Mouse (Mus musculus) heart, adult 2 months (tissue): ENCODE data around the gene Blnk. TPM values are rescaled to one million over a fixed set of nuclear protein-coding genes. Genes with fewer than 3 reads are reported as not detected.

Source experiments
- DNase-seq, 2 experiments: peaks; one replicate each; pipeline ENCODE4 v3.0.0; 2021
- H3K27ac ChIP-seq: fragments of 200-600 bp; 2 replicates; pipeline ENCODE4 v1.8.1; 2022
- H3K27me3 ChIP-seq: fragments of 200-500 bp; 2 replicates; pipeline ENCODE4 v1.6.1; 2012; ENCODE audit warnings: mild to moderate bottlenecking, low read length, inconsistent platforms, mixed read lengths; ENCODE audit not compliant: control insufficient read depth, insufficient read depth
- H3K36me3 ChIP-seq: fragments of 200-500 bp; 2 replicates; pipeline ENCODE4 v1.6.1; 2012; ENCODE audit warnings: low read length, inconsistent platforms; ENCODE audit not compliant: control insufficient read depth, insufficient read depth
- H3K4me1 ChIP-seq: fragments of 200-500 bp; 2 replicates; pipeline ENCODE4 v1.6.1; 2011; ENCODE audit warnings: low read length; ENCODE audit not compliant: control insufficient read depth, insufficient read depth
- H3K4me3 ChIP-seq: fragments of 200-600 bp; 2 replicates; pipeline ENCODE4 v1.8.1; 2022
- H3K79me2 ChIP-seq: fragments of 200-500 bp; replicated peaks from 2 replicates; pipeline ENCODE4 v1.6.1; 2012; ENCODE audit warnings: mild to moderate bottlenecking, inconsistent platforms, low read length, moderate library complexity, mixed read lengths; ENCODE audit not compliant: control insufficient read depth, insufficient read depth
- H3K9ac ChIP-seq: fragments of 200-500 bp; 2 replicates; pipeline ENCODE4 v1.6.1; 2012; ENCODE audit warnings: low read depth, mild to moderate bottlenecking, control low read depth, inconsistent platforms, low read length, mixed read lengths
- CTCF ChIP-seq: fragments of 200-600 bp; IDR thresholded peaks from 2 replicates; pipeline ENCODE4 v1.8.1; 2022; ENCODE audit warnings: antibody characterized with exemption, mild to moderate bottlenecking, moderate library complexity
- EP300 ChIP-seq: fragments of 200-500 bp; IDR thresholded peaks from 2 replicates; pipeline ENCODE4 v1.6.1; 2011; ENCODE audit warnings: low read depth, low read length, control low read depth; ENCODE audit not compliant: insufficient read depth
- POLR2A ChIP-seq: fragments of 200-500 bp; IDR thresholded peaks from 2 replicates; pipeline ENCODE4 v1.6.1; 2011; ENCODE audit warnings: mild to moderate bottlenecking, low read depth, low read length, control low read depth; ENCODE audit not compliant: insufficient read depth
- WGBS: fragments of 180-500 bp; shearing (Covaris S2); methylation state at CpG from one replicate; pipeline ENCODE4 v1.1.7; 2018; 5-methylcytosine and 5-hydroxymethylcytosine counted together
- intact Hi-C: fragments of 180-260 bp; cut with DNase I; formaldehyde crosslinking; loops from one replicate; pipeline ENCODE4 v1.15.1; 2025
- long read RNA-seq: library from polyadenylated mRNA; stranded (forward); transcript quantifications from one replicate; pipeline ENCODE4 v2.0.0, GENCODE M21; 2021
- polyA plus RNA-seq: library from polyadenylated mRNA; depleted of rRNA; stranded (reverse); fragments of >200 nt; gene quantifications from 2 replicates; pipeline ENCODE4 v1.2.3, GENCODE M21; 2012; rRNA removed
- total RNA-seq, 2 experiments: library from RNA; stranded (reverse); gene quantifications; 2 replicates each; pipeline ENCODE4 v1.2.3; 2021

Blnk gene
- total RNA-seq (1 to 10 TPM; 1.2 to 1.7 TPM), polyA plus RNA-seq (1.9 and 3.6 TPM in 2 replicates)
- long read RNA-seq, partial matches to known transcripts, result 1 of 1 reads
- long read RNA-seq, other reads (novel, unspliced or antisense), result 0 of 1 reads

- Histone ChIP-seq H3K36me3 (no peaks in the 10 kb centered on the region), H3K4me1 (no peaks in the 10 kb centered on the region; the same call in 1 of the 2 replicates), H3K4me3 (no peak within 1 kb of the TSS), H3K27me3 (no peaks in the 10 kb centered on the region), H3K9ac (no peak within 1 kb of the TSS), H3K79me2 (no peaks in the 10 kb centered on the region), H3K27ac (peak within 1 kb of the TSS; percentile 29; the same call in 1 of the 2 replicates)
- 39% methylated on average over 8 of the region's 8 CpGs for WGBS
- TF ChIP-seq POLR2A (peak; percentile 54; the same call in 1 of the 2 replicates), EP300 (no peak)
- DNase-seq, result peak; percentile 72 to 86
- intact Hi-C loops, result no loop called here
Measured at GRCm38 (mm10) chr19:40994057-40994585, at the start of gene Blnk. TSS of gene Blnk (minus strand) at chr19:40994535.

DNA sequence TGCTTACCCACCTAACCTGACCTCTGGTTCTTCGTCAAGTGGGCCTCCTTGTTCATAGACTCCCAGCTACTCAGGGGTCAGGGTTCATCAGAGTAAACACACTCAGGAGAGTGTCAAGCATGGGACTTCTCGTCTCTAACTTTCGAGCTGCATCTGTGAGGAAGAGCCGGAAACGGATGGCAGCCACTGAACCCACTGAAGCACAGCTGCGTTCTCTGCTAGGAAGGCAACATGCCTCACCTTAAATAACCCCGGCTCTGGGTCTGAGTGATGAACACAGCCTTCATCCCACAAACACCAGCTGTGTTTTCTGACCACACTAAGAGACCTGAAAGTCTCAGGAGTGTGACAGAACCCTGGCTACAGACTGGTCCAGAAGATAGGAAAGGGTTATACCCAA is 44.8 kb upstream of the Blnk start:
- Histone ChIP-seq H3K27me3 (no peaks in the 10 kb centered on the region), H3K36me3 (no peaks in the 10 kb centered on the region), H3K27ac (no peak overlapping the region), H3K9ac (no peak overlapping the region), H3K4me1 (no peaks in the 10 kb centered on the region), H3K79me2 (no peaks in the 10 kb centered on the region), H3K4me3 (no peak overlapping the region)
- DNase-seq, result no peak
- WGBS, result 78% methylated on average over 7 of the region's 7 CpGs
- TF ChIP-seq POLR2A, result no peak
- no peak for TF ChIP-seq EP300
- TF ChIP-seq CTCF, result no peak
- intact Hi-C loops, result no loop called here

GRCm38 (mm10) chr19:41035809-41036551 is 41.6 kb upstream of the Blnk start:
- Histone ChIP-seq H3K36me3 (no peaks in the 10 kb centered on the region), H3K9ac (no peak overlapping the region), H3K27ac (no peak overlapping the region), H3K4me1 (no peaks in the 10 kb centered on the region), H3K27me3 (no peaks in the 10 kb centered on the region), H3K79me2 (no peaks in the 10 kb centered on the region), H3K4me3 (no peak overlapping the region)
- TF ChIP-seq CTCF (no peak), EP300 (no peak), POLR2A (no peak)
- intact Hi-C loops, result no loop called here
- 12% methylated on average over 4 of the region's 4 CpGs for WGBS
- no peak for DNase-seq

DNA sequence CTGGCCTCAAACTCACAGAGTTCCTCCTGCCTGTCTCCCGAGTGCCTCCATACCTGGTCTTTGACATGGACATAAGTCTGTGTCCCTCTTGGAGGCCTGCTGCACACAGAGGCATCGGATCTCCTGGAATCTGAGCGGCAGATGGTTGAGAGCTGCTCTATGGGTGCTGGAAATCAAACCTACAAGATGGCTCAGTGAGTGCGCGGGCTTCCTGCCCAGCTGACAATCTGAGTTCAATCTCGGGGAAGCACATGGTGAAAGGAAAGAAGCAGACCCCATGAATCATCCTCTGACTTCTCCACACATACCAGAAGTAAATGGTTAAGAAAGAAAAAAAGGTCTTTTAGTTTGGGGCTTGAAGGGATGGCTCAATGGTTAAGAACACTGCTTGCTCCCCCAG is 37.5 kb upstream of the Blnk start:
- TF ChIP-seq EP300, result no peak
- no peak for TF ChIP-seq CTCF
- no peak for TF ChIP-seq POLR2A
- no peak overlapping the region for H3K4me3 ChIP-seq
- intact Hi-C loops, result no loop called here
- no peak overlapping the region for H3K9ac ChIP-seq
- H3K36me3 ChIP-seq, result no peaks in the 10 kb centered on the region
- H3K27ac ChIP-seq, result no peak overlapping the region
- 57% methylated on average over 6 of the region's 6 CpGs for WGBS
- no peaks in the 10 kb centered on the region for H3K27me3 ChIP-seq
- DNase-seq, result no peak
- H3K4me1 ChIP-seq, result no peaks in the 10 kb centered on the region
- H3K79me2 ChIP-seq, result no peaks in the 10 kb centered on the region

DNA sequence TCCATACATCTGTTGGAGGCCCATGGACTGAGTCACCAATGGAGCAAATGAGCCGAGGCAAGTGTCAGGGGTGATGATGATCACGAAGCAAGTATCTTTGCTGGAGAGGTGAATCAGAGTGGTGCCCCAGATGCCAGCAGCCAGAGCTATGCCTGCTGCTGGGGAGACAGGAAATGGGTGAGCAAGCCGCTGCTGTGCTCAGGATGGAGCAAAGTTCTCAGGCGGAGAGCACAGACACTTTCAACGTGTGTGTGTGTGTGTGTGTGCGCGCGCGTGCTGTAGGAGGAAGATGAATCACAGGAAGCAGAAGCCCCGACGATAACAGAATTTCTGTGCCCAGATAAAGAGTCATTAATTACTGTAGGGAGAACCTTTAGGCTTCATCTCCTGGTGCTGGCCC is 36.7 kb upstream of the Blnk start:
- intact Hi-C loops, result no loop called here
- no peaks in the 10 kb centered on the region for H3K4me1 ChIP-seq
- H3K36me3 ChIP-seq, result no peaks in the 10 kb centered on the region
- H3K79me2 ChIP-seq, result no peaks in the 10 kb centered on the region
- H3K27me3 ChIP-seq, result no peaks in the 10 kb centered on the region
- H3K9ac ChIP-seq, result no peak overlapping the region
- H3K4me3 ChIP-seq, result no peak overlapping the region
- no peak overlapping the region for H3K27ac ChIP-seq
- TF ChIP-seq CTCF, result no peak
- TF ChIP-seq POLR2A, result no peak
- TF ChIP-seq EP300, result no peak
- WGBS, result 31% methylated on average over 11 of the region's 11 CpGs
- DNase-seq, result no peak

GRCm38 (mm10) chr19:41030161-41030560 is 35.8 kb upstream of the Blnk start:
- Histone ChIP-seq H3K27me3 (no peaks in the 10 kb centered on the region), H3K27ac (no peak overlapping the region), H3K36me3 (no peaks in the 10 kb centered on the region), H3K4me3 (no peak overlapping the region), H3K79me2 (no peaks in the 10 kb centered on the region), H3K9ac (no peak overlapping the region), H3K4me1 (no peaks in the 10 kb centered on the region)
- WGBS, result 71% methylated on average over 6 of the region's 6 CpGs
- TF ChIP-seq POLR2A (no peak), CTCF (no peak), EP300 (no peak)
- DNase-seq, result no peak
- intact Hi-C loops, result no loop called here
